Mouse (Mus musculus): ENCODE measurements at regions not wholly inside any gene's neighbourhood (a gene's known extent, or its start where the extent isn't known, plus 50 kb on each side); places are given as distances from the start of the nearest gene placed in this dataset.
"Not testable (repeated sequence)": the region's sequence is repeated elsewhere in the genome, so short reads cannot be mapped to it uniquely, and the experiment has no call there.

DNA sequence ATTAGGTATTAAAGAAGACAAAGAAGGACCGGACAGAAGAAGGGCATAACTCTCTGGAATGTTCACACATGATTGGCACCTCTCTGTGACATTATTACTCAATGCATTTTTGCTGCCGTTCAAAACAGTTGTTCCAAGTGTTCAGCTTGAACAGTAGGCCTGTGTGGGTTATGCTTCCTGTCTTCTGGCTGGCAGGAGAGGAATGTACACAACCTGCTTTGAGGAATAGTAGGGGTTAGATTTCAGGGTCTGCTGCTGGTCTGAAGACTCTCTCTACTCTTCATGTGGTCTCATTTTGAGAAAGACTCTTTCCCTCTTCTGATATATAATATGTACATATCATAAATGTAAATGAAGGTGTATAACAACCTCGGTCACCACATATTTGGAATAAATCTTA, 137.2 kb upstream of the Adgra3 start:
- Histone ChIP-seq H3K4me3 (no peak overlapping the region), H3K27me3 (replicated peaks) (no peaks in the 10 kb centered on the region), H3K4me2 (no peak overlapping the region), H3K36me3 (no peaks in the 10 kb centered on the region), H3K4me1 (replicated peaks) (no peaks in the 10 kb centered on the region), H3K9me3 (replicated peaks) (no peaks in the 10 kb centered on the region), H3K9ac (no peak overlapping the region), H3K27ac (ENCODE audit: poor library complexity, severe bottlenecking) (no peak overlapping the region)
- no peak for ATAC-seq (ENCODE audit: insufficient number of reproducible peaks, low FRiP score)
- WGBS, result 72% methylated on average over 3 of the region's 3 CpGs

DNA sequence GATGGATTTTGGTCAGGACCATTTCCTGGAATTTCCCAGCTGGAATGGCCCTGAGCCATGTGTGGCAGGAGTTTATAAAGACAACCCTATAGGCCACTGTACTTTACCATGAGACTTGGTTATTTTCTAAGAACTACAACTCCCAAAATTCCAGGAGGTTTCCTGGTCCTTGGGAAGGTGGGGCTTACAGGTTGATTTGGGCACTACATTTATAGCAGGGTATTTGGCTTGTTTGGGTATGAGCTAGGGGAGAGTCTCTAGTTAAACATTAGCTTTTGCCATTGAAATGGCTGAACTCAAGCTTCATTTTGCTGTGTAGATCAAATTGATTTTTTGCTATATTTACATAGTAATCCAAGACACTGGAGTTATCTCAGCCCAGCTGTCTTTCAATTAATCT, 130.6 kb upstream of the Adgra3 start:
- H3K36me3 ChIP-seq, result no peaks in the 10 kb centered on the region
- ATAC-seq (ENCODE audit: insufficient number of reproducible peaks, low FRiP score), result no peak

DNA sequence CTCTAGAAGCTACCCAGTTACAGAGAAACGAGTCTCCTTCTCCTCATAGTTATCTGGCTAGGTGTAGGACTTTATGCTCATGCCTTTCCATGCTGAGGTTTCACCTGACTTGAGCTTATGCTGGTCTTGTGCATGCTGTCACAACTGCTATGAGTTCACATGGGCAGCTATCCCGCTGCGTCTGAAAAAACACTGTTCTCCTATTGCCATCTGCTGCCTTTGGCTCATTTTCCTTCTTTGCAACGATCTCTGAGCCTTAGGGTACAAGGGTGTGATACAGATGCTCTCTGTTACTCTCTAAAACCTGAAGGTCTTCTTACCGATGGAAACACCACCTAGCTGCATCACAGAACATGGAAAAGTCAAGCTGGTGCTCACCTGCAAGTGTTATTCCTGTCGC, 123.9 kb upstream of the Adgra3 start:
- Histone ChIP-seq H3K9me3 (replicated peaks) (peaks cover 13% of the 10 kb centered on the region), H3K4me2 (no peak overlapping the region), H3K27me3 (replicated peaks) (no peaks in the 10 kb centered on the region), H3K9ac (no peak overlapping the region), H3K27ac (ENCODE audit: poor library complexity, severe bottlenecking) (no peak overlapping the region), H3K4me1 (replicated peaks) (no peaks in the 10 kb centered on the region), H3K36me3 (no peaks in the 10 kb centered on the region), H3K4me3 (no peak overlapping the region)
- no peak for ATAC-seq (ENCODE audit: insufficient number of reproducible peaks, low FRiP score)
- WGBS, result 74% methylated on average over 6 of the region's 6 CpGs

More for the DNA sequence above, 130.6 kb upstream of the Adgra3 start:
- Histone ChIP-seq H3K27me3 (replicated peaks) (no peaks in the 10 kb centered on the region), H3K4me3 (no peak overlapping the region), H3K9me3 (replicated peaks) (peaks cover 15% of the 10 kb centered on the region), H3K27ac (ENCODE audit: poor library complexity, severe bottlenecking) (no peak overlapping the region), H3K4me1 (replicated peaks) (no peaks in the 10 kb centered on the region), H3K4me2 (no peak overlapping the region), H3K9ac (no peak overlapping the region)

DNA sequence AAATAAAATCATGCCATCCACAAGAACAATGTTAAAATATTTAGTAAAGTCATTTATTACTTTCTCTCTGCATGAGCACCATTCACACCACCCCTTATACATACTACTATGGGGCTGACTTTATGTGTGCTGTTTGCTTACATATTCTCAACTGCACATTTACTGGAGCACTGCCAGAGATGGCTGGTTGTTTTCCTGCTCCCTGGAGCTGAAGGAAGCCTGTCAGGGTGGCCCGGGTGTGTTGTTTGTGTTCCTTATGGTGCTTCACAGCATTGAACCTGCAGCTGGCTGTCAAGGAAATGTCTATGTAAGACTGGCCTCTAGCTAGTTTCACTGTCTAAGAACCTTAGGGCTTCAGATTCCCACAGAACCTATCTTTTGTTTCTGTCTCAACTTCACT, 97.8 kb upstream of the Adgra3 start:
- 32% methylated on average over 1 of the region's 1 CpGs for WGBS
- no peak for ATAC-seq (ENCODE audit: insufficient number of reproducible peaks, low FRiP score)
- H3K4me3 ChIP-seq, result no peak overlapping the region

DNA sequence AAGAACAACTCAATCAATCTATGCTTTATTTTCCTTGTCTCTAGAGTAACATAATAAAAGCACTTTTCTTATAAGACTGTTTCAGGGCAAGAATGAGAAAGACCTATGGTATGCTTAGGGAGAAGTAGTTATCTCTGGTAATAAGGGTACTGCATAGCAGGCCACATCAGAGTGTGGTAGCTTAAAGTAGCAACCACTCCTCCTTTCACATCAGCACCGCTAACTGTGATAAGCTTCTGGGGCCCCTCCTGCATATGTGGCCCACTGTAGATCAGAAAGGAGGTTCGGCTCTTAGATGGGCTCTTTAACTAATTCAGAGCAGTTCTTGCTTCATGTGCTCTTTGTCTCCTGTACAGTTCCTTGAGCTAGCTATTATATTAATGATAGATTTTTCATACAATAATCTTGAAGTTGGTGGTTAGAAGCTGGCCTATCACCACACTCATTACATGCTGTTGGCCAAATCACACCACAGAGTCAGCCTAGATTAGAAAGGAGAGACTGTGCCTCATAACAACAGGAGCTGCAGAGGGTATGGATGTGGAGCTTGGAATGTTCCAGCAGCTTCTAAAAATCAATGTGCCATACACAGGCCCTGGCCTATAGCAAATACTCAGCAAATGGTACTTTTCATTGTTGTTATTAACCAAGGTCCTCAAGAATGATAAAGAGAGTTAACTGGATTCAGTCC, 96.5 kb upstream of the Adgra3 start:
- H3K27ac ChIP-seq (ENCODE audit: poor library complexity, severe bottlenecking); H3K9me3 ChIP-seq (replicated peaks); ATAC-seq (ENCODE audit: insufficient number of reproducible peaks, low FRiP score); H3K9ac ChIP-seq; H3K4me1 ChIP-seq (replicated peaks); H3K27me3 ChIP-seq (replicated peaks); H3K4me3 ChIP-seq; H3K36me3 ChIP-seq; H3K4me2 ChIP-seq: not testable (repeated sequence)
- WGBS, result 48% methylated on average over 2 of the region's 2 CpGs

More for the DNA sequence above, 97.8 kb upstream of the Adgra3 start:
- no peaks in the 10 kb centered on the region for H3K9me3 ChIP-seq (replicated peaks)
- H3K4me2 ChIP-seq, result no peak overlapping the region
- H3K9ac ChIP-seq, result no peak overlapping the region
- H3K4me1 ChIP-seq (replicated peaks), result peaks cover 4% of the 10 kb centered on the region
- no peaks in the 10 kb centered on the region for H3K27me3 ChIP-seq (replicated peaks)
- no peak overlapping the region for H3K27ac ChIP-seq (ENCODE audit: poor library complexity, severe bottlenecking)
- H3K36me3 ChIP-seq, result no peaks in the 10 kb centered on the region

DNA sequence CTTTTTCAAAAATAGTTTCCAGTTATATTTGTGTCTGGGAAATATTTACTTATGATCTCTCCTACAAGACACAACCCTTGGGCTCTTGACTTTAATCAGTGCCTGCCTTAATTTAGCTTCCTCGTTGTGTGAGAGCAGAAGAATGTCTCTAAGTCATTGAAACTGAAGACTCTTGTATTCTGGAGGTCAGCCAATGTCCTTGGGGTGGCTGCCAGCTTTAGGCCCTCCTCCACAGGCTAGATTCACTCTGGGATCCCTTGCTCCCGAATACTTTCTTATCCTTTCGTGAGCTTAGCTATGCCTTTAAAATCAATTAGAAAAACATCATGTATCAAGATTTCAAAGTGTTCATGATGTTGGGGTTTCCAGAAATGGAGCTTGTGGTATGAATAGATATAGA, 88.1 kb upstream of the Adgra3 start:
- Histone ChIP-seq H3K9ac (no peak overlapping the region), H3K9me3 (replicated peaks) (no peaks in the 10 kb centered on the region), H3K4me1 (replicated peaks) (no peaks in the 10 kb centered on the region), H3K27ac (ENCODE audit: poor library complexity, severe bottlenecking) (no peak overlapping the region), H3K4me3 (no peak overlapping the region), H3K4me2 (no peak overlapping the region), H3K27me3 (replicated peaks) (no peaks in the 10 kb centered on the region), H3K36me3 (no peaks in the 10 kb centered on the region)
- WGBS, result 25% methylated on average over 3 of the region's 3 CpGs
- no peak for ATAC-seq (ENCODE audit: insufficient number of reproducible peaks, low FRiP score)

DNA sequence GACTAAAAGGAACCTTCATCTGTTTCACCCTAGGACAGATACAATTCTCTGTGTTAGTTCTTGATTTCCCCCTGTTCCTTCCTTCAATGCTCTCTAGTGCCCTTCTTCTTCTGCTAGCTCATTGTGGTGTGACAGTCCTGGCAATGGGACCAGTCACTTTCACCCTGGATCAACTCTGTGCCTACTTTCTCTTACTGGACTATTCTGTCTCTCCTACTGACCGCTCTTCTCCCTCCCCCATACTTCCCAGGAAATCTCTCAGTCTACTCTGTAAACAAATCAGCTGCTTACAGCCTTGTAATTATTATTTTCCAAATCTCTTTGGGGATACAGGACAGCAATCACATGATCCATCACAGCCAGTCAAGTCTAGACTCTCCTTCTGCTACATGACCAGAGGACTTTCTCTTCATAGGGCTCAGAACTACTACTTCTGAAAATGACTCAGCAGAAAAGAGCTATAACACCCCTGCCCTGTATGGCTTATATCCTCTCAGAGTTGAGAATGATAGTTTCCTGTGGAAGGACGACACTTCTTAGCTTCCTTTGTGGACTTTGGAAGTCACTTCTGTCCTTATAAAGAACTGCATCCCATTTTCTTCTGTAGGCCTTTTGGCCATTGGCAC, 86.8 kb upstream of the Adgra3 start:
- no peak for ATAC-seq (ENCODE audit: insufficient number of reproducible peaks, low FRiP score)
- no peak overlapping the region for H3K9ac ChIP-seq

DNA sequence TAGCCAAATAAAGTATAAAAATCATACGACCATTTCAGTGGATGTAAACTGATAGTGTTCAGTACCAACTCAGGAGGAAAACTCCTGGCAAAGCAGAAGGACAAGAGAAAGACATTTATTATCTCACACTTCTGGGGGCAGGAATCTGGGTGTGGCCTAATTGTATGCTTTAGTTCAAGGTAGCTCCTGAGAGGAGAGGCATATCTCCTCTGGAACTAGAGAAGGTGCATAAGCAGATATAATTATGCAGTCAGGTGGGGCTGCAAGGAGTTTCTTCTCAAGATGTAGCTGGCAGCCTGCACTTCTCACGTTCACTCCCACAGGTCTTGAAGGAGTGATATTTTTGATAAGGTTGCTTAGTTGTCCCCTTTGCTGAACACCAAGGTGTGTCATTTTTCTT, 71.4 kb upstream of the Adgra3 start:
- 55% methylated on average over 2 of the region's 2 CpGs for WGBS
- Histone ChIP-seq H3K9ac (no peak overlapping the region), H3K4me1 (replicated peaks) (no peaks in the 10 kb centered on the region), H3K36me3 (no peaks in the 10 kb centered on the region), H3K27me3 (replicated peaks) (no peaks in the 10 kb centered on the region), H3K4me3 (no peak overlapping the region), H3K27ac (ENCODE audit: poor library complexity, severe bottlenecking) (no peak overlapping the region), H3K9me3 (replicated peaks) (no peaks in the 10 kb centered on the region), H3K4me2 (no peak overlapping the region)
- no peak for ATAC-seq (ENCODE audit: insufficient number of reproducible peaks, low FRiP score)

More for the DNA sequence above, 86.8 kb upstream of the Adgra3 start:
- H3K36me3 ChIP-seq, result no peaks in the 10 kb centered on the region
- no peak overlapping the region for H3K4me2 ChIP-seq
- H3K27ac ChIP-seq (ENCODE audit: poor library complexity, severe bottlenecking), result no peak overlapping the region
- no peaks in the 10 kb centered on the region for H3K9me3 ChIP-seq (replicated peaks)
- no peak overlapping the region for H3K4me3 ChIP-seq
- H3K4me1 ChIP-seq (replicated peaks), result no peaks in the 10 kb centered on the region
- 70% methylated on average over 2 of the region's 2 CpGs for WGBS
- H3K27me3 ChIP-seq (replicated peaks), result no peaks in the 10 kb centered on the region

DNA sequence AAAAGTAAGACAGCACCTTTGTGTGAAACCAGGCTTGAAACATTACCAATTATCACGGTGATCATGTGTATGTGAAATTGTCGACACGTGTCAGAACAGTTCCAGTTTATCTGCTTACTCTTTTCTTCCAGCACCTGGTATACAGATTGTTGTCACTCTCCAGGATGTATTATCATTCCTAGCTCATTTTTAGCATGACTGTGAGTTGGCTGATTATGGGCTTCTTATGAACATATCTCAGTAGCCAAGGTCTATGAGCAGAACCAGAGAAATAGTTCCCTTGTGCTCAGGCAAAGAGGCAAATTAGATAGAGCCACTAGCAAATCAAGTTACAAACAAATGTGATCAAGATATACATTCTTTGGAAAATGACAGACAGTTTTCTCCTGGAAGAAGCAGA, 70.2 kb upstream of the Adgra3 start:
- Histone ChIP-seq H3K27me3 (replicated peaks) (no peaks in the 10 kb centered on the region), H3K4me1 (replicated peaks) (no peaks in the 10 kb centered on the region), H3K36me3 (no peaks in the 10 kb centered on the region), H3K27ac (ENCODE audit: poor library complexity, severe bottlenecking) (no peak overlapping the region), H3K9me3 (replicated peaks) (no peaks in the 10 kb centered on the region), H3K4me3 (no peak overlapping the region), H3K4me2 (no peak overlapping the region), H3K9ac (no peak overlapping the region)
- 87% methylated on average over 3 of the region's 3 CpGs for WGBS
- no peak for ATAC-seq (ENCODE audit: insufficient number of reproducible peaks, low FRiP score)

DNA sequence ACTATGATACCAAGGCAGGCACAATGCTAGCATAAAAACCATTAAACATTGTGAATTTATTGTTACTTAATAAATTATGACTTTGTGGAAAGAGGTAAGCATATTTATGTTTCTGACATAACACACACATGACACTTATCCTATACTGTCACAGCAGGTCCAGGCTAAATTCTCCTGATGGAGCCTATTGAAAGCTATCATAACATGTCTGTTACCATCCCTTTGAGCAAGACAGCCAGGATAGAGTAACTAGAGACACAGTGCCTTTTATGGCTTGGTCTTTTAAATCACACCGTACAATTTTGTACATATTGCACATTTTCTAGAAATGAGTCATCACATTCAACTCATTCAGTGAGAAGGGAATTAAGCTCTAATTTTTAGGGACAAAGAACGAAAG, 67.8 kb upstream of the Adgra3 start:
- Histone ChIP-seq H3K4me3 (no peak overlapping the region), H3K27me3 (replicated peaks) (no peaks in the 10 kb centered on the region), H3K9me3 (replicated peaks) (no peaks in the 10 kb centered on the region), H3K4me1 (replicated peaks) (no peaks in the 10 kb centered on the region), H3K27ac (ENCODE audit: poor library complexity, severe bottlenecking) (no peak overlapping the region), H3K36me3 (no peaks in the 10 kb centered on the region), H3K4me2 (no peak overlapping the region), H3K9ac (no peak overlapping the region)
- WGBS, result 68% methylated on average over 2 of the region's 2 CpGs
- ATAC-seq (ENCODE audit: insufficient number of reproducible peaks, low FRiP score), result no peak

DNA sequence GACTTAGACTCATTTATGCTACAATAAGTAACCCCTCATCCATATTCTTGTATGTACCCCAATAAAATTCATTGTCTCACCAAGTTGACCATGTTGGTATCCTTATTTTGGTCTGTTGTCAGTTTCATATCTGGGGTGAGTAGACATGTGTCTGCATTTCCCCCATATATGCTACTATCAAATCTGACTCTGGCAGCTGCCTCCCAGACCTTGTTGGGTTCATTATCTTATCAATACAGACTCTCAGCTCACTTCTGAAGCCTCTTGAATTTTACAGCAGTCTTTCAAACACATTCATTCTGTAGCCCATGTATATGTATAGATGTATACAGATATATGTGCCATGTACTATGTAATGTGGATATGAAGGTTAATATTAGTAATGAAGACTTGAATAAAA, 67.4 kb upstream of the Adgra3 start:
- Histone ChIP-seq H3K4me3 (no peak overlapping the region), H3K9ac (no peak overlapping the region), H3K4me2 (no peak overlapping the region), H3K27me3 (replicated peaks) (no peaks in the 10 kb centered on the region), H3K27ac (ENCODE audit: poor library complexity, severe bottlenecking) (no peak overlapping the region), H3K9me3 (replicated peaks) (no peaks in the 10 kb centered on the region), H3K4me1 (replicated peaks) (no peaks in the 10 kb centered on the region), H3K36me3 (no peaks in the 10 kb centered on the region)
- peak; percentile 76 for ATAC-seq (ENCODE audit: insufficient number of reproducible peaks, low FRiP score)

DNA sequence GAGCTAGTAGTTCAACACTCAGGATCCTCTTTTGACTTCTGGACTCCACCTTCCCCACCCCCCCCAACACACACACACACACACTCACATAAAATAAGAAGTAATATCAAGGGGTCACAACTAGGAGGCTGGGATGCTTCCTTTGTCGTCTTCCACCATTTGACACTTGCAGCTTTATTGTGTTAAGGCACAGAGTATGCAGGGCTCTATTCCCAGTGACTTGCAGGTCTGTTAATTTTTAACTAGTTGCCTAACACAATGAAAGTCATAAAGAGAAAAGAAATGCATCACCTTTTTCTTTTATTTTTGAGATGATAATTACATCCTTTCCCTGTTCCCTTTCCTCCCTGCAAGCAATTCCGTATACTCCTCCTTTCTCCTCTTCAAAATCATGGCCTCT, 66.9 kb upstream of the Adgra3 start:
- H3K27me3 ChIP-seq (replicated peaks), result no peaks in the 10 kb centered on the region
- no peaks in the 10 kb centered on the region for H3K36me3 ChIP-seq
- H3K4me1 ChIP-seq (replicated peaks), result no peaks in the 10 kb centered on the region
- H3K9me3 ChIP-seq (replicated peaks), result no peaks in the 10 kb centered on the region
- WGBS, result 71% methylated on average over 2 of the region's 2 CpGs
- H3K27ac ChIP-seq (ENCODE audit: poor library complexity, severe bottlenecking), result no peak overlapping the region
- no peak overlapping the region for H3K9ac ChIP-seq
- H3K4me2 ChIP-seq, result no peak overlapping the region
- H3K4me3 ChIP-seq, result no peak overlapping the region
- no peak for ATAC-seq (ENCODE audit: insufficient number of reproducible peaks, low FRiP score)

Measured in heart, embryonic 12.5 days (tissue).